In genomic region chr3:159851476-159851875, GRCm38 (mm10) we compare ENCODE assay signal across 19 mouse cellular contexts. TPM values are rescaled to one million over a fixed set of nuclear protein-coding genes. Genes with fewer than 3 reads are reported as not detected.
DNase-seq lines count a peak whose midpoint lies in the region; ATAC-seq lines count a peak whose summit lies in the region.
"Had no signal": no experiment of that assay in that cellular context is flagged by ENCODE, and none has a peak within 500 bp of the region (broad histone marks: within the 10 kb centered on the region; RNA-seq: fewer than 3 reads in every experiment).

No protein-coding gene starts in this region.

- H3K27ac ChIP-seq in neural tube, embryonic 11.5 days (ENCODE audit: low read depth, low read length) = no peak overlapping the region
- H3K27ac ChIP-seq in forebrain, embryonic 14.5 days (ENCODE audit: low read depth, low read length) = no peak overlapping the region
- H3K27ac ChIP-seq in hindbrain, embryonic 16.5 days (ENCODE audit: low read depth, low read length) = no peak overlapping the region
- H3K27ac ChIP-seq: embryonic facial prominence, embryonic 12.5 days; limb, embryonic 15.5 days; macrophage had no signal

- 54% methylated on average over 2 of the region's 2 CpGs for WGBS in neural tube, embryonic 11.5 days
- 7% methylated on average over 2 of the region's 2 CpGs for WGBS in forebrain, embryonic 14.5 days
- WGBS in hindbrain, embryonic 16.5 days = 19% methylated on average over 2 of the region's 2 CpGs

- DNase-seq in neural tube, embryonic 11.5 days (ENCODE audit: low spot score) = peak; percentile 23
- DNase-seq in neural tube, embryonic 10.5 days (ENCODE audit: extremely low spot score, low spot score) = no peak
- DNase-seq in forebrain, embryonic 14.5 days (ENCODE audit: low spot score) = peak; percentile 76
- no peak for DNase-seq in B cell, adult 2 months
- DNase-seq in kidney, adult 8-10 months = no peak
- no peak for DNase-seq in testis, postnatal 14 days (ENCODE audit: low spot score)
- DNase-seq: adrenal gland, postnatal 14 days; cerebellum, adult 9-11 months; gastrocnemius, postnatal 10 days; heart, postnatal 10 days; kidney, postnatal 14 days; liver, postnatal 0 days; right cerebral cortex, postnatal 4 days; thymus, adult 18-20 months had no signal

- H3K27me3 ChIP-seq in neural tube, embryonic 11.5 days (ENCODE audit: control insufficient read depth, insufficient read depth, low read length) = no peaks in the 10 kb centered on the region
- 0 out of 2 replicates have a peak, but pooled peaks cover 8% of the 10 kb centered on the region for H3K27me3 ChIP-seq in forebrain, embryonic 14.5 days (replicated peaks; ENCODE audit: control insufficient read depth, insufficient read depth, low read length)
- no peaks in the 10 kb centered on the region for H3K27me3 ChIP-seq in hindbrain, embryonic 16.5 days (replicated peaks; ENCODE audit: control insufficient read depth, insufficient read depth, low read length)
- H3K27me3 ChIP-seq: embryonic facial prominence, embryonic 12.5 days; limb, embryonic 15.5 days had no signal

- H3K9ac ChIP-seq in neural tube, embryonic 11.5 days (ENCODE audit: low read length) = no peak overlapping the region
- H3K9ac ChIP-seq in forebrain, embryonic 14.5 days (ENCODE audit: low read length) = no peak overlapping the region
- H3K9ac ChIP-seq in hindbrain, embryonic 16.5 days (ENCODE audit: low read depth, low read length) = no peak overlapping the region
- H3K9ac ChIP-seq: embryonic facial prominence, embryonic 12.5 days; limb, embryonic 15.5 days; liver, postnatal 0 days had no signal

- no peaks in the 10 kb centered on the region for H3K36me3 ChIP-seq in neural tube, embryonic 11.5 days (ENCODE audit: control insufficient read depth, insufficient read depth, low read length)
- H3K36me3 ChIP-seq in forebrain, embryonic 14.5 days (ENCODE audit: control insufficient read depth, insufficient read depth, low read length) = no peaks in the 10 kb centered on the region
- H3K36me3 ChIP-seq in hindbrain, embryonic 16.5 days (ENCODE audit: control insufficient read depth, insufficient read depth, low read length) = no peaks in the 10 kb centered on the region
- H3K36me3 ChIP-seq: embryonic facial prominence, embryonic 12.5 days; limb, embryonic 15.5 days had no signal

- H3K4me1 ChIP-seq in neural tube, embryonic 11.5 days (ENCODE audit: control insufficient read depth, insufficient read depth, low read length) = no peaks in the 10 kb centered on the region
- H3K4me1 ChIP-seq in forebrain, embryonic 14.5 days (ENCODE audit: control insufficient read depth, insufficient read depth, low read length) = peaks cover 4% of the 10 kb centered on the region; the same call in 1 of the 2 replicates
- H3K4me1 ChIP-seq in hindbrain, embryonic 16.5 days (ENCODE audit: control insufficient read depth, insufficient read depth, low read depth, low read length) = no peaks in the 10 kb centered on the region

- H3K4me2 ChIP-seq in neural tube, embryonic 11.5 days (ENCODE audit: low read depth) = no peak overlapping the region
- H3K4me2 ChIP-seq in forebrain, embryonic 14.5 days (ENCODE audit: low read length) = no peak overlapping the region
- no peak overlapping the region for H3K4me2 ChIP-seq in hindbrain, embryonic 16.5 days (ENCODE audit: low read length)
- H3K4me2 ChIP-seq: embryonic facial prominence, embryonic 12.5 days; limb, embryonic 15.5 days had no signal

- no peak overlapping the region for H3K4me3 ChIP-seq in neural tube, embryonic 11.5 days (ENCODE audit: low read depth, low read length)
- no peak overlapping the region for H3K4me3 ChIP-seq in forebrain, embryonic 14.5 days (ENCODE audit: low read depth, low read length)
- no peak overlapping the region for H3K4me3 ChIP-seq in hindbrain, embryonic 16.5 days (ENCODE audit: low read length)
- H3K4me3 ChIP-seq: embryonic facial prominence, embryonic 12.5 days; limb, embryonic 15.5 days had no signal

- H3K9me3 ChIP-seq in neural tube, embryonic 11.5 days (ENCODE audit: control insufficient read depth, low read length) = no peaks in the 10 kb centered on the region
- no peaks in the 10 kb centered on the region for H3K9me3 ChIP-seq in forebrain, embryonic 14.5 days (replicated peaks; ENCODE audit: control insufficient read depth, low read length)
- H3K9me3 ChIP-seq in hindbrain, embryonic 16.5 days (ENCODE audit: control insufficient read depth, low read length) = no peaks in the 10 kb centered on the region
- H3K9me3 ChIP-seq: embryonic facial prominence, embryonic 12.5 days; limb, embryonic 15.5 days had no signal

- peak; percentile 84 for ATAC-seq in neural tube, embryonic 11.5 days (ENCODE audit: insufficient read depth, low FRiP score, low TSS enrichment)
- peak; percentile 88 for ATAC-seq in forebrain, embryonic 14.5 days
- ATAC-seq in hindbrain, embryonic 16.5 days = peak; percentile 81
- ATAC-seq: intestine, embryonic 16.5 days; liver, postnatal 0 days had no signal

RNA-seq across cellular contexts. Expression of gene Wls, which starts 12.0 kb away (rescaled TPM):
- polyA plus RNA-seq in neural tube, embryonic 11.5 days (2014; fragmentation: Nextera tagmentation; extraction: Ambion mirVana) = 112 and 113 TPM in 2 replicates
- polyA plus RNA-seq in forebrain, embryonic 14.5 days (2014; fragmentation: Nextera tagmentation; extraction: Ambion mirVana) = 49.6 and 55.9 TPM in 2 replicates
- 67.8 and 83.9 TPM in 2 replicates for polyA plus RNA-seq in hindbrain, embryonic 16.5 days (2015; fragmentation: Nextera tagmentation; extraction: Ambion mirVana)

Comparison
In these comparisons a context has a peak if more than half of its experiments do, and no peak if none do; other contexts are left out.
1. DNase-seq: peak in neural tube, embryonic 11.5 days (single experiment) and forebrain, embryonic 14.5 days (single experiment); none in neural tube, embryonic 10.5 days (single experiment), B cell, adult 2 months (0 of 2), kidney, adult 8-10 months (0 of 2) and testis, postnatal 14 days (single experiment).
2. Peak in every context shown above with its lines, with median percentiles within 50 percentile points of each other: ATAC-seq.